Mouse (Mus musculus): Measurements from ENCODE around the gene Rhox1. TPM values are rescaled to one million over a fixed set of nuclear protein-coding genes. Genes with fewer than 3 reads are reported as not detected.

The Rhox1 gene
- polyA plus RNA-seq, 1 experiment from 2014 or later, result not detected

Other genes starting within 250 kb of the Rhox1 start
- 45.8 and 48.9 TPM in 2 replicates for gene Sept6, start 230.5 kb downstream of the Rhox1 start, polyA plus RNA-seq (2016; fragmentation: Nextera tagmentation; extraction: Ambion mirVana)
- not detected in 2 replicates for gene Sowahd, start 173.4 kb downstream of the Rhox1 start, polyA plus RNA-seq (2016; fragmentation: Nextera tagmentation; extraction: Ambion mirVana)
- gene Rpl39, start 136.9 kb downstream of the Rhox1 start, polyA plus RNA-seq (2016; fragmentation: Nextera tagmentation; extraction: Ambion mirVana), result 451 and 481 TPM in 2 replicates
- 29.7 and 30.1 TPM in 2 replicates for gene Upf3b, start 111.9 kb downstream of the Rhox1 start, polyA plus RNA-seq (2016; fragmentation: Nextera tagmentation; extraction: Ambion mirVana)
- gene Nkap, start 95.5 kb downstream of the Rhox1 start, polyA plus RNA-seq (2016; fragmentation: Nextera tagmentation; extraction: Ambion mirVana), result 25.5 and 27.2 TPM in 2 replicates
- 0.14 and 0.24 TPM in 2 replicates for gene Akap14, start 53.4 kb downstream of the Rhox1 start, polyA plus RNA-seq (2016; fragmentation: Nextera tagmentation; extraction: Ambion mirVana)
- gene Ndufa1, start 31.1 kb downstream of the Rhox1 start, polyA plus RNA-seq (2016; fragmentation: Nextera tagmentation; extraction: Ambion mirVana), result 362 and 392 TPM in 2 replicates
- gene Rnf113a1, start 31.0 kb downstream of the Rhox1 start, polyA plus RNA-seq (2016; fragmentation: Nextera tagmentation; extraction: Ambion mirVana), result 14.4 and 15.3 TPM in 2 replicates
- gene Gm9, start 11.2 kb downstream of the Rhox1 start, polyA plus RNA-seq (2016; fragmentation: Nextera tagmentation; extraction: Ambion mirVana), result not detected in 2 replicates
- not detected in 2 replicates for gene Rhox2a, start 22.7 kb upstream of the Rhox1 start, polyA plus RNA-seq (2016; fragmentation: Nextera tagmentation; extraction: Ambion mirVana)
- not detected in 2 replicates for gene Rhox3a, start 27.7 kb upstream of the Rhox1 start, polyA plus RNA-seq (2016; fragmentation: Nextera tagmentation; extraction: Ambion mirVana)
- not detected in 2 replicates for gene Rhox4a, start 43.1 kb upstream of the Rhox1 start, polyA plus RNA-seq (2016; fragmentation: Nextera tagmentation; extraction: Ambion mirVana)
- gene Rhox3a2, start 157.8 kb upstream of the Rhox1 start, polyA plus RNA-seq (2016; fragmentation: Nextera tagmentation; extraction: Ambion mirVana), result not detected in 2 replicates
- 0.69 TPM in 1 of 2 replicates, not detected in the other for gene Rhox4a2, start 168.6 kb upstream of the Rhox1 start, polyA plus RNA-seq (2016; fragmentation: Nextera tagmentation; extraction: Ambion mirVana)
- not detected in 2 replicates for gene Rhox2b, start 189.8 kb upstream of the Rhox1 start, polyA plus RNA-seq (2016; fragmentation: Nextera tagmentation; extraction: Ambion mirVana)
- gene Rhox4b, start 210.2 kb upstream of the Rhox1 start, polyA plus RNA-seq (2016; fragmentation: Nextera tagmentation; extraction: Ambion mirVana), result 0.24 and 0.27 TPM in 2 replicates
- gene Rhox2c, start 231.4 kb upstream of the Rhox1 start, polyA plus RNA-seq (2016; fragmentation: Nextera tagmentation; extraction: Ambion mirVana), result 0.54 and 0.70 TPM in 2 replicates
- not detected in 2 replicates for gene Rhox3c, start 236.3 kb upstream of the Rhox1 start, polyA plus RNA-seq (2016; fragmentation: Nextera tagmentation; extraction: Ambion mirVana)

Data from forebrain, embryonic 12.5 days (tissue).